Mouse (Mus musculus): ENCODE results near the gene Fam205a4.
"Not testable (repeated sequence)": the region's sequence is repeated elsewhere in the genome, so short reads cannot be mapped to it uniquely, and the experiment has no call there.

Gene Fam205a4

DNA sequence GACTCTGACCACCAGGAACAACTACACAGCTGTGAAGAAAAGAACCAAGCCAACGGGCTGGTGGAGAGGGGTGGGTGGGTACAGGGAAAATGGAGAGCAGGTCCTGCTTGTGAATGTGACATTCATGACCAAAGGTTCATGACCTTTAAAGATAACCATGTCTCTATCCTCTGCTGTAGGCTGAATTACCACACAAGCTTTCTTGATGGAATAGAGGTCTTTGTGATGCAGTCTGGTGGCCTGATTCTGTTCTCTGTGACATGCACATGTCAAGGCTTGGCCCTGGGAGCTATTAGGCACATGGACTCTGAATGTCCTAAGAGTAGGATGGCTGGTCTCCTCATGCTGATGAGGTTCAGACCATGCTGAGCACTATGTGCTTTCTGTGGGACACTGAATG is at the start of gene Fam205a4:
Gene Fam205a4, plus strand, starts transcription at position 301 of the 400 bp plus-strand sequence.
- not testable (repeated sequence) for DNase-seq (ENCODE audit: low spot score)

DNA sequence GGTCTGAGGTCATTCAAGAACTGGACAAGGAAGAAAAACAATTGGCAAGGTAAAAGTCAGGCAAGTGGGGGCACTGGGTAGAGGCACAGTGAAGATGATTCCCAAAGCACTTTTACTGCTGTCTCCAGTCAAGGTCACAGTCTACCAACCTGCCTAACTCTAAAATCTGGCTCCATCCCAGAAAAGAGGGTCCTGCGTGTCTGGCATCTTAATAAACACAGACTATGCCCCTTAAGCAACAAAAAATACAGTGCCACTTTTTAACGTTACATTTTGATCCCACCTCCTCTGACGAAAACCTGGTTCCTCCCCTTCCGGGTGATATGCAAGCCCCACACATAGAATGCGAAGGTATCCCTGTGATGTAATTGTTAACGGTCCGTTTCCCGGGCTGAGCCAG is 24.6 kb upstream of the Fam205a4 start, which contains the start of gene Gm20878:
Gene Gm20878, plus strand, starts transcription at position 301 of the 400 bp plus-strand sequence.
- DNase-seq (ENCODE audit: low spot score), result not testable (repeated sequence)
